Mouse (Mus musculus): ENCODE results near the gene Gps2.

GRCm38 (mm10) chr11:69948763-69949150, 35.1 kb downstream of the Gps2 start:
- TF ChIP-seq GATA1 (IDR thresholded peaks at IDR 0.05; ENCODE audit: borderline replicate concordance, low read length) = no peak
- no peak for TF ChIP-seq FLI1 (IDR thresholded peaks at IDR 0.05; ENCODE audit: low read length)
